Mouse (Mus musculus): ENCODE results near the gene Specc1. TPM values are rescaled to one million over a fixed set of nuclear protein-coding genes. Genes with fewer than 3 reads are reported as not detected.

The Specc1 gene
- polyA plus RNA-seq, 2 experiments = 23.5 to 40.5 TPM

- H3K4me2 ChIP-seq (ENCODE audit: low read depth) = peak within 1 kb of the TSS; percentile 99
- ATAC-seq (ENCODE audit: insufficient read depth) = peak; percentile 95
- under 1% methylated on average over 43 of the region's 43 CpGs for WGBS (ENCODE audit: insufficient replicate concordance)
These were observed 26.5 kb upstream of the Specc1 start, which contains the start of gene Akap10 for GRCm38 (mm10) chr11:61930098-61930517. Gene Akap10 (minus strand): TSS chr11:61930252.

DNA sequence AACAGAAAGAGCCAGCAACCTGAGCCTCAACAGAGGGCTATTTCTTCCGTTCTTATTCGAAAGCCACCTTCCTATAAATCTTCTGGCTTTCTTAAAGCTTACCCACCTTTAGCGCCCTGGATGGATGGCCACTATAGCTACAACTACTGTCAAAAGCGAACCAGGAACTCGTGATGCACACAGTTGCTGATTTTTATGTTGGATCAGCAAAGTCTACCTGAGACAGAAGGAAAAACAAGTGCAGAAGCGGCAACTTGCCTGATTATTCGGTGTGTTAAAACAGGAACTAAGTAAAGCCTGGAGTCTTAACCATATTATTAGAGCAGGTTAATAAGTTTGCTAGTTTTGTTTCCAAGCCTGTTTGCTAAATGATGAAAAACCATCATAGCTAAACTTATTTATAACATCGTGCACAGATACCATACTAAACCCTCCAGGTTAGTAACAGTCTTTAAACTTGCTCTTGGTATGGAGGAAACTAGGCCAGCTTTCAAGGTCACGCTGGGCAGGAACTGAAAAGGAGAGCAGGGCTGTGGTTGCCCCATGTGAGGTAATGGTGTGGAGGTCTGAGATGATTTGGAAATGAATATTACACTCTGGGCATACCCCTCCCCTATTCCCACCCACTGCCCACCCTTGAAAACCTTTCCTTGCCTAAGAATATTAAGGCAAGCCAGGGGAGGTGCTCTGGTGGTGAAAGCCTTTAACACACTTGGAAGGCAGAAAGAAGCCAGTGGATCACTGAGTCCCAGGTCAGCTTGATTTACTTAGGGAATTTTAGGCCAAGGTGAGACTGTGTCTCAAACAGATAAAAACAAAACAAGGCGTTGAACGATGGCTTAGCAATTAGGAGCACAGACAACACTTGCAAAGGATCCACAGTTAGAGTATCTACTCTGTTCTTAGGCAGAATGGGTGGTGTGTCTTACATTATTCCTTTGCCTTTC, 25.6 kb upstream of the Specc1 start:
- Histone ChIP-seq H3K27ac (peak overlapping the region; percentile 83), H3K27me3 (ENCODE audit: control insufficient read depth, insufficient read depth, low read length) (no peaks in the 10 kb centered on the region), H3K4me3 (ENCODE audit: insufficient read depth in 1 of 2, low read depth in 2 of 2, low read length in 2 of 2) (peak overlapping the region; percentile 92 to 100), H3K9me3 (ENCODE audit: control insufficient read depth, low read length) (no peaks in the 10 kb centered on the region), H3K4me1 (replicated peaks; ENCODE audit: control insufficient read depth in 2 of 2, insufficient read depth in 2 of 2, low read length in 1 of 2) (peaks cover 15 to 17% of the 10 kb centered on the region in 2 experiments), H3K4me2 (ENCODE audit: low read depth) (peak overlapping the region; percentile 99), H3K36me3 (replicated peaks; ENCODE audit: control insufficient read depth, insufficient read depth, low read depth) (peaks cover 2% of the 10 kb centered on the region; the same call in 1 of the 2 replicates), H3K9ac (replicated peaks) (peak overlapping the region; percentile 99)
- no peak for TF ChIP-seq EP300 (IDR thresholded peaks at IDR 0.05; ENCODE audit: low read depth)
- no peak for TF ChIP-seq CTCF (IDR thresholded peaks at IDR 0.05; ENCODE audit: low read depth)
- ATAC-seq (ENCODE audit: insufficient read depth) = peak; percentile 33; the same call in 1 of the 2 replicates
- 14% methylated on average over 11 of the region's 11 CpGs for WGBS (ENCODE audit: insufficient replicate concordance)
- peak in 1 of 3 experiments; percentile 24 for DNase-seq (ENCODE audit: low read depth in 3 of 3, low spot score in 3 of 3)

More at GRCm38 (mm10) chr11:61930098-61930517, 26.5 kb upstream of the Specc1 start, which contains the start of gene Akap10:
- Histone ChIP-seq H3K9ac (replicated peaks) (peak within 1 kb of the TSS; percentile 99), H3K4me1 (replicated peaks; ENCODE audit: control insufficient read depth in 2 of 2, insufficient read depth in 2 of 2, low read length in 1 of 2) (peaks cover 15 to 17% of the 10 kb centered on the region in 2 experiments), H3K27ac (peak within 1 kb of the TSS; percentile 88), H3K36me3 (replicated peaks; ENCODE audit: control insufficient read depth, insufficient read depth, low read depth) (peaks cover 2% of the 10 kb centered on the region; the same call in 1 of the 2 replicates), H3K9me3 (ENCODE audit: control insufficient read depth, low read length) (no peaks in the 10 kb centered on the region), H3K4me3 (ENCODE audit: insufficient read depth in 1 of 2, low read depth in 2 of 2, low read length in 2 of 2) (peak within 1 kb of the TSS; percentile 92 to 100), H3K27me3 (ENCODE audit: control insufficient read depth, insufficient read depth, low read length) (no peaks in the 10 kb centered on the region)
- DNase-seq (ENCODE audit: low read depth in 3 of 3, low spot score in 3 of 3) = peak; percentile 91 to 92 (median 91)
- peak; percentile 27; the same call in 1 of the 2 replicates for TF ChIP-seq CTCF (IDR thresholded peaks at IDR 0.05; ENCODE audit: low read depth)
- TF ChIP-seq EP300 (IDR thresholded peaks at IDR 0.05; ENCODE audit: low read depth) = no peak

- no peaks in the 10 kb centered on the region for H3K27me3 ChIP-seq (ENCODE audit: control insufficient read depth, insufficient read depth, low read length)
- no peak for DNase-seq (ENCODE audit: low read depth in 3 of 3, low spot score in 3 of 3)
- H3K27ac ChIP-seq = no peak overlapping the region
- no peak overlapping the region for H3K4me3 ChIP-seq (ENCODE audit: insufficient read depth in 1 of 2, low read depth in 2 of 2, low read length in 2 of 2)
- H3K9me3 ChIP-seq (ENCODE audit: control insufficient read depth, low read length) = no peaks in the 10 kb centered on the region
- no peak for TF ChIP-seq EP300 (IDR thresholded peaks at IDR 0.05; ENCODE audit: low read depth)
- no peak for TF ChIP-seq CTCF (IDR thresholded peaks at IDR 0.05; ENCODE audit: low read depth)
- no peak for ATAC-seq (ENCODE audit: insufficient read depth)
- no peak overlapping the region for H3K4me2 ChIP-seq (ENCODE audit: low read depth)
- no peak overlapping the region for H3K9ac ChIP-seq (replicated peaks)
- H3K36me3 ChIP-seq (replicated peaks; ENCODE audit: control insufficient read depth, insufficient read depth, low read depth) = no peaks in the 10 kb centered on the region
- WGBS (ENCODE audit: insufficient replicate concordance) = 63% methylated on average over 1 of the region's 1 CpGs
- no peaks in the 10 kb centered on the region for H3K4me1 ChIP-seq (replicated peaks; ENCODE audit: control insufficient read depth in 2 of 2, insufficient read depth in 2 of 2, low read length in 1 of 2)
These were observed 18.8 kb upstream of the Specc1 start for GRCm38 (mm10) chr11:61937761-61938160.

DNA sequence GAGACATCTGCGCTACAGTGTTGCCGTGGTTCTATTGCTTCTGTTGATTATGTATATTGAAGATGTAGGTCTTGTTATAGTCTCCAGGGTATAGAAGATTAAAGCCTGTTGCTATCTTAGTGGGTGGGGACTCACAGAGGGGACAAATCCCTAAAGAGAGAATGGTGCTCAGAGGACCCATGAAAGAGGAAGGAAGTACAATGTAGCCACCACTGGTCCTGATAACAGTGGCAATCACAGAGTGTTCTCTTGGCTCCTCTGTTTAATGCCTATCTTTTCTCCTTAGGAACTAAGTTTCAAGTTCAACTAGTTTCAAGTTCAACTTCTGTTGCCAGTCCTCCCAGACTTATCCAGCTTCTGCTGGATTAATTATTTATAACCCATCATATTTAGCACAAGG, 13.7 kb upstream of the Specc1 start:
- Histone ChIP-seq H3K9me3 (ENCODE audit: control insufficient read depth, low read length) (no peaks in the 10 kb centered on the region), H3K4me1 (replicated peaks; ENCODE audit: control insufficient read depth in 2 of 2, insufficient read depth in 2 of 2, low read length in 1 of 2) (peaks cover 5% of the 10 kb centered on the region in 2 experiments), H3K27me3 (ENCODE audit: control insufficient read depth, insufficient read depth, low read length) (no peaks in the 10 kb centered on the region), H3K4me3 (ENCODE audit: insufficient read depth in 1 of 2, low read depth in 2 of 2, low read length in 2 of 2) (no peak overlapping the region), H3K36me3 (replicated peaks; ENCODE audit: control insufficient read depth, insufficient read depth, low read depth) (no peaks in the 10 kb centered on the region), H3K9ac (replicated peaks) (no peak overlapping the region), H3K27ac (no peak overlapping the region), H3K4me2 (ENCODE audit: low read depth) (no peak overlapping the region)
- TF ChIP-seq CTCF (IDR thresholded peaks at IDR 0.05; ENCODE audit: low read depth) (no peak), EP300 (IDR thresholded peaks at IDR 0.05; ENCODE audit: low read depth) (no peak)
- WGBS (ENCODE audit: insufficient replicate concordance) = 48% methylated on average over 2 of the region's 2 CpGs
- no peak for DNase-seq (ENCODE audit: low read depth in 3 of 3, low spot score in 3 of 3)
- ATAC-seq (ENCODE audit: insufficient read depth) = no peak

GRCm38 (mm10) chr11:61944417-61944816, 12.1 kb upstream of the Specc1 start:
- Histone ChIP-seq H3K9me3 (ENCODE audit: control insufficient read depth, low read length) (no peaks in the 10 kb centered on the region), H3K27ac (no peak overlapping the region), H3K27me3 (ENCODE audit: control insufficient read depth, insufficient read depth, low read length) (no peaks in the 10 kb centered on the region), H3K4me1 (replicated peaks; ENCODE audit: control insufficient read depth in 2 of 2, insufficient read depth in 2 of 2, low read length in 1 of 2) (peaks cover 5% of the 10 kb centered on the region in 2 experiments), H3K36me3 (replicated peaks; ENCODE audit: control insufficient read depth, insufficient read depth, low read depth) (no peaks in the 10 kb centered on the region), H3K4me2 (ENCODE audit: low read depth) (no peak overlapping the region), H3K4me3 (ENCODE audit: insufficient read depth in 1 of 2, low read depth in 2 of 2, low read length in 2 of 2) (no peak overlapping the region), H3K9ac (replicated peaks) (no peak overlapping the region)
- ATAC-seq (ENCODE audit: insufficient read depth) (no peak), DNase-seq (ENCODE audit: low read depth in 3 of 3, low spot score in 3 of 3) (no peak)
- TF ChIP-seq EP300 (IDR thresholded peaks at IDR 0.05; ENCODE audit: low read depth) = no peak
- TF ChIP-seq CTCF (IDR thresholded peaks at IDR 0.05; ENCODE audit: low read depth) = no peak
- WGBS (ENCODE audit: insufficient replicate concordance) = 53% methylated on average over 9 of the region's 9 CpGs
